Mouse (Mus musculus) hindbrain, embryonic 14.5 days (tissue): ENCODE results near the gene Crx. TPM values are rescaled to one million over a fixed set of nuclear protein-coding genes. Genes with fewer than 3 reads are reported as not detected.
"Not testable (repeated sequence)": the region's sequence is repeated elsewhere in the genome, so short reads cannot be mapped to it uniquely, and the experiment has no call there.

ENCODE experiments used
- ATAC-seq: fragments of 200-750 bp; cut with Nextera tagmentation; 2 replicates; pipeline ENCODE4 v1.8.0; 2017; ENCODE audit warnings: moderate number of reproducible peaks, mild to moderate bottlenecking, moderate TSS enrichment, moderate library complexity; ENCODE audit not compliant: low FRiP score
- DNase-seq: peaks from one replicate; pipeline ENCODE4 v3.0.0-alpha.2; 2015; ENCODE audit warnings: low spot score
- H3K27ac ChIP-seq: fragments of 300-500 bp; sonication (generic); 2 replicates; pipeline ENCODE4 v1.5.1; 2014; ENCODE audit warnings: mild to moderate bottlenecking, moderate library complexity
- H3K27me3 ChIP-seq: fragments of 300-500 bp; sonication (generic); 2 replicates; pipeline ENCODE4 v1.6.1; 2014; ENCODE audit warnings: mild to moderate bottlenecking, low read length, mixed read lengths; ENCODE audit not compliant: control insufficient read depth, insufficient read depth
- H3K36me3 ChIP-seq: fragments of 300-500 bp; sonication (generic); replicated peaks from 2 replicates; pipeline ENCODE4 v1.6.1; 2014; ENCODE audit not compliant: control insufficient read depth, insufficient read depth
- H3K4me1 ChIP-seq: fragments of 300-500 bp; sonication (generic); replicated peaks from 2 replicates; pipeline ENCODE4 v1.6.1; 2014; ENCODE audit warnings: antibody characterized with exemption, low read length, mixed read lengths; ENCODE audit not compliant: control insufficient read depth, insufficient read depth
- H3K4me2 ChIP-seq: fragments of 300-500 bp; sonication (generic); replicated peaks from 2 replicates; pipeline ENCODE4 v1.6.1; 2014; ENCODE audit warnings: mild to moderate bottlenecking, moderate library complexity
- H3K4me3 ChIP-seq: fragments of 300-500 bp; sonication (generic); replicated peaks from 2 replicates; pipeline ENCODE4 v1.5.1; 2014; ENCODE audit warnings: mild to moderate bottlenecking, low read length
- H3K9ac ChIP-seq: fragments of 300-500 bp; sonication (generic); 2 replicates; pipeline ENCODE4 v1.6.1; 2014
- H3K9me3 ChIP-seq: fragments of 300-500 bp; sonication (generic); 2 replicates; pipeline ENCODE4 v1.6.1; 2016; ENCODE audit warnings: low read length; ENCODE audit not compliant: control insufficient read depth
- WGBS: fragments of 180-500 bp; shearing (Covaris S2); extraction: QIAGEN DNeasy Blood & Tissue Kit; methylation state at CpG from one replicate; pipeline ENCODE4 v1.1.7; 2014; 5-methylcytosine and 5-hydroxymethylcytosine counted together
- polyA plus RNA-seq: library from polyadenylated mRNA; unstranded; fragments of >200 nt; fragmentation: Nextera tagmentation; extraction: Ambion mirVana; gene quantifications from 2 replicates; pipeline ENCODE4 v1.2.1, GENCODE M21; 2014

The Crx gene
- polyA plus RNA-seq = not detected in 2 replicates

- Histone ChIP-seq H3K4me3 (no peak within 1 kb of the TSS), H3K27me3 (no peaks in the 10 kb centered on the region), H3K4me1 (no peaks in the 10 kb centered on the region), H3K4me2 (no peak within 1 kb of the TSS), H3K27ac (no peak within 1 kb of the TSS), H3K9ac (no peak within 1 kb of the TSS), H3K36me3 (no peaks in the 10 kb centered on the region), H3K9me3 (no peaks in the 10 kb centered on the region)
- DNase-seq (no peak), ATAC-seq (no peak)
- 42% methylated on average over 4 of the region's 4 CpGs for WGBS
Observed at GRCm38 (mm10) chr7:15879756-15880155, at the start of gene Crx. Crx (minus strand) TSS chr7:15879968.

GRCm38 (mm10) chr7:15922220-15922773 lies 42.5 kb upstream of the Crx start, which contains the start of gene Selenow:
Selenow (minus strand) TSS chr7:15922402.
- no peaks in the 10 kb centered on the region for H3K27me3 ChIP-seq
- peak within 1 kb of the TSS; percentile 87 for H3K9ac ChIP-seq
- H3K36me3 ChIP-seq = peaks cover 27% of the 10 kb centered on the region
- H3K27ac ChIP-seq = peak within 1 kb of the TSS; percentile 91
- H3K4me1 ChIP-seq = peaks cover 20% of the 10 kb centered on the region
- 0% methylated on average over 33 of the region's 33 CpGs for WGBS
- peak within 1 kb of the TSS; percentile 77 for H3K4me3 ChIP-seq
- peak within 1 kb of the TSS; percentile 85 for H3K4me2 ChIP-seq
- H3K9me3 ChIP-seq = no peaks in the 10 kb centered on the region
- ATAC-seq (peak; percentile 94), DNase-seq (peak; percentile 92)

- peak overlapping the region; percentile 87 for H3K9ac ChIP-seq
- WGBS = 1% methylated on average over 10 of the region's 10 CpGs
- H3K36me3 ChIP-seq = peaks cover 32% of the 10 kb centered on the region
- ATAC-seq (peak; percentile 44; the same call in 1 of the 2 replicates), DNase-seq (peak; percentile 64)
- peak overlapping the region; percentile 91 for H3K27ac ChIP-seq
- H3K4me2 ChIP-seq = peak overlapping the region; percentile 85
- no peaks in the 10 kb centered on the region for H3K27me3 ChIP-seq
- peak overlapping the region; percentile 77 for H3K4me3 ChIP-seq
- H3K4me1 ChIP-seq = peaks cover 20% of the 10 kb centered on the region
- H3K9me3 ChIP-seq = no peaks in the 10 kb centered on the region
Observed at GRCm38 (mm10) chr7:15921796-15922195, 42.0 kb upstream of the Crx start.

DNA sequence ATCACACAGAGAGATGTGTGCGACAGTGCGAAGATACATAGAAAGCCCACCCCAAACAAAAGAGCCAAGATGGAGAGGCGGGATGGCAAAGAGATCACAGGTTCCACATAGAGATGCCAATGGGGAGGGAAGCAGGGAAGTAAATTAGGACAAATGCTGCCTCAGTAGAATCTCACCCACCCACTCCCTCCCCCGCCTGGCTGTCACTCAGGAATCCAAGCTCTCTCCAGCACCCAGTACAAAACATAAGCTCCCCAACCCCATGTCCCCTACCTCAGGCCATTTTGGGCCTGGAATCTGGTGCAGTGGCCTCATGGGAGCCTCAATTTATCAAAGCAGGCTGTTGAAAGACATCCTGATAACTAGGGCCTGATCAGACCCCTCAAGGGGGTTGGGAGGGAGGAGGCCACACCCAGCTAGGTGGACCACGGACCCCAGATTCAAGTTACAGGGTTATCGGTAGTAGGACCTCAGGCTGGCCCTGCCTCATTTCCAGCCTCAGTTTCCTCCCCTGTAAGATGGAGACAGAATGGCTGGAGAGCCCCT lies 41.0 kb upstream of the Crx start:
- Histone ChIP-seq H3K4me3 (peak overlapping the region; percentile 77), H3K4me2 (peak overlapping the region; percentile 85), H3K36me3 (peaks cover 38% of the 10 kb centered on the region), H3K27me3 (no peaks in the 10 kb centered on the region), H3K4me1 (peaks cover 20% of the 10 kb centered on the region), H3K27ac (no peak overlapping the region), H3K9me3 (no peaks in the 10 kb centered on the region), H3K9ac (peak overlapping the region; percentile 87)
- DNase-seq (no peak), ATAC-seq (no peak)
- WGBS = 86% methylated on average over 6 of the region's 6 CpGs

DNA sequence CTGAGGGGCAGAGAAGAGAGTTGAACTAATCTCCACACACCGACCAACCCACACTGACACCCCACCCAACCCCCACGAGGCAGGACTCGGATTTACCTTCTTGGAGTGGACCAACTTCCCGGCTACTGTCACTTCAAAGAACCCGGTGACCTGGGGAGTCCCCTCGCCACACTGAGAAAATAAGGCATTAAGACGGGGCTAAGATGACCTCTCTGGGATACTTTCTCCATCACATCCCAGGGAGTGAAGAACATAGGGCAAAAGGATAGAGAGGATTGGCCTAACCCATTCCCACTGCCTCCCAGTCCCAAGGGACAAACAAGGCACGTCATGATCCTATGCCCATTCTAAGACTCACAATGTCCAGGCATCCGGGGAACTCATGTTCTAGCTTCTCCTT lies 40.2 kb upstream of the Crx start:
- Histone ChIP-seq H3K4me3 (peak overlapping the region; percentile 77; the same call in 1 of the 2 replicates), H3K36me3 (peaks cover 38% of the 10 kb centered on the region), H3K9me3 (no peaks in the 10 kb centered on the region), H3K27ac (no peak overlapping the region), H3K9ac (no peak overlapping the region), H3K4me2 (peak overlapping the region; percentile 85), H3K4me1 (peaks cover 20% of the 10 kb centered on the region), H3K27me3 (no peaks in the 10 kb centered on the region)
- WGBS = 93% methylated on average over 9 of the region's 9 CpGs
- DNase-seq (no peak), ATAC-seq (no peak)

DNA sequence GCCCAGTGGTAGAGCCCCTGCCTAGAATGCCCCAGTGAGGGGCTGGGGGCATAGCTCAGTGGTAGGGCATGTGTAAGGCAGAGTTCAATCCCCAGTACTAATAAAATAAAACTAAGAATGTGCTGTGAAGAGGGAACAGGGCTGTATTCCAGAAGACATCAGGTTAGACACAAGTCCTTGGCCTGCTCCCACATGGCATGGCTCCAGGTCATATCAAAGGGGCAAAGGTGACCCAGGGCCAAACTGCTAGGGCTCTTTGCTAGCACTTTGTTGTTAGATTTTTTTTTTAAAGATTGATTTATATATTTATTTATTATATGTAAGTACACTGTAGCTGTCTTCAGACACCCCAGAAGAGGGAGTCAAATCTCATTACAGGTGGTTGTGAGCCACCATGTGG lies 38.6 kb upstream of the Crx start:
- H3K9me3 ChIP-seq = no peaks in the 10 kb centered on the region
- H3K27me3 ChIP-seq = no peaks in the 10 kb centered on the region
- peaks cover 38% of the 10 kb centered on the region for H3K36me3 ChIP-seq
- no peak overlapping the region for H3K27ac ChIP-seq
- DNase-seq (no peak), ATAC-seq (no peak)
- peaks cover 20% of the 10 kb centered on the region for H3K4me1 ChIP-seq
- no peak overlapping the region for H3K9ac ChIP-seq
- H3K4me2 ChIP-seq = no peak overlapping the region
- H3K4me3 ChIP-seq = no peak overlapping the region

GRCm38 (mm10) chr7:15916996-15917395 lies 37.2 kb upstream of the Crx start:
- Histone ChIP-seq H3K4me2 (no peak overlapping the region), H3K27me3 (no peaks in the 10 kb centered on the region), H3K4me3 (no peak overlapping the region), H3K36me3 (peaks cover 38% of the 10 kb centered on the region), H3K4me1 (peaks cover 14% of the 10 kb centered on the region), H3K9ac (no peak overlapping the region), H3K27ac (no peak overlapping the region), H3K9me3 (no peaks in the 10 kb centered on the region)
- DNase-seq = no peak
- WGBS = 88% methylated on average over 4 of the region's 4 CpGs
- no peak for ATAC-seq

DNA sequence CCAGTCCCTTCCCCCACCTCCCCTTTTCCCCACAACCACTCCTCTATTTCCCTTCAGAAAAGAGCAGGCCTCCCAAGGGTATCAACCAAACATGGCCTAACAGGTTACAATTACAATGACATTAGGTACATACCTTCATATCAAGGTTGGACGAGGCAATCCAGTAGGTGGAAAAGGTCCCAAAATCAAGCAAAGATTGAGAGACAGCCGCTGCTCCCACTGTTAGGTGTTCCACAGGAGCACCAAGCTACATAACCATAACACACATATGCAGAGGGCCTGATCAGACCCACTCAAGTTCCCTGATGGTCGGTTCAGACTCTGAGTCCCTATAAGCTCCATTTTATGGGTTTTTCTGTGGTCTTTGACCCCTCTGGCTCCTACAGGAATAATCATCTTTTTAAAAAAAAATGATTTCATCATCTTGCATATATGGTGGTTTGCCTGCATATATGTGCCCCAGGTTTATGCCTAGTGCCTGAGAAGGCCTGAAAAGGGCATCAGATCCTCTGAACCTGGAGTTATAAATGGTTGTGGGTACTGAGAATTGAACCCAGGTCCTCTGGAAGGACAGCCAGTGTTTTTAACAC lies 36.5 kb upstream of the Crx start:
- Histone ChIP-seq H3K4me3 (no peak overlapping the region), H3K36me3 (peaks cover 38% of the 10 kb centered on the region), H3K9me3 (no peaks in the 10 kb centered on the region), H3K9ac (no peak overlapping the region), H3K4me2 (no peak overlapping the region), H3K4me1 (peaks cover 12% of the 10 kb centered on the region), H3K27ac (no peak overlapping the region), H3K27me3 (no peaks in the 10 kb centered on the region)
- 81% methylated on average over 3 of the region's 3 CpGs for WGBS
- ATAC-seq = no peak
- no peak for DNase-seq

DNA sequence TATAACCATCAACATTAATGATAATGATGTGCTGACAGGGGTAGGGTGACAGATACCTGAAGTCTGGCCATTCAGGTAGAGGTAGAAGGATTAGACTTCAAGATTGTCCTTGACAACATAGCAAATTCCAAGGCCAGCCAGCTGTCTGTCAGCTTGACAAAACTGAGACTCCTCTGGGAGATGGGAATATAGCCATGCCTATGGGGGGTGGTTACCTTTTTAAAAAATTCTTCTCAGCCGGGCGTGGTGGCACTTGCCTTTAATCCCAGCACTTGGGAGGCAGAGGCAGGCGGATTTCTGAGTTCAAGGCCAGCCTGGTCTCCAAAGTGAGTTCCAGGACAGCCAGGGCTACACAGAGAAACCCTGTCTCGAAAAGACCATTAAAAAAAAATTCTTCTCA lies 35.9 kb upstream of the Crx start:
- not testable (repeated sequence) for DNase-seq, H3K27me3 ChIP-seq, H3K4me3 ChIP-seq, H3K27ac ChIP-seq, H3K4me2 ChIP-seq, ATAC-seq, H3K9me3 ChIP-seq, H3K9ac ChIP-seq, H3K4me1 ChIP-seq
- H3K36me3 ChIP-seq = peaks cover 38% of the 10 kb centered on the region
- 83% methylated on average over 4 of the region's 4 CpGs for WGBS
